Mouse (Mus musculus) embryo, embryonic 11 days (tissue): ENCODE results near the gene Zfp106.

Source experiments
- DNase-seq: peaks from one replicate; pipeline ENCODE4 v3.0.0-alpha.2; 2015

The Zfp106 gene

DNA sequence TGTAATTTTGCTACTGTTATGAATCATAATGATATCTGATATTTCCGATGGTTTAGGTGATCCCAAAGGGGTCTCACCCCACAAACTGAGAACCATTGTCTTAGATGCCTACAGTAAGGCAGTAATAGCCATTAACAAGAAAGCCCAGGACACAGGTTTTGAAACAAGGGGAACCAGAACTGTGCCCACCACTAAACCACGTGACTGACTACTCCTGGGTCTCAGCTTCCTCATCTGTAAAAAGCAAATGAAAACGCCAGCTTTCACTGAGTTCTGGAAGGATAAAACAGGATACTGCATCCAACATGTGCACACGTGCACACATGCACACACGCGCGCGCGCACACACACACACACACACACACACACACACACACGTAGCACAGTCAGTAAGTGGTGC lies 93.9 kb downstream of the Zfp106 start:
- DNase-seq = no peak

DNA sequence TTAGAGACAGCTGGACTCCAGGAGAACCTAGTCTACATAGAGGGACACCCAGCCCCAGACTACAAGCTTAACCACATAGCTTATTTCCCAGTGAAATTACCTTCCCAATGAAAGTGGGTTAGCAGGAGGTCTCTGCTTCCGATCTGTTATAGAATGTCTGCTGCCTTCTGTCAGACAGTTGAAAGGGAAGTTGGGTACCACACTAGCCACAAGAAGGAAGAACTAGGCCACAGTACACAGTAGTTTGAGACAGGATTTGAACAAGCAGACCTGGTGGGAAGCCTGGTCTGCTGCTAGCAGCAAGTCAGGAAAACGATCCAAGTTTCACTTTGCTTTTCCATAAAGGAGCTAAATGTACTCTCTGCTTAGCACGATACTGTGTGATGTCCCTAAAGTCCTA lies 94.4 kb downstream of the Zfp106 start:
- DNase-seq = no peak

- no peak for DNase-seq
These were observed 95.6 kb downstream of the Zfp106 start for GRCm38 (mm10) chr2:120468011-120468410.

GRCm38 (mm10) chr2:120465397-120465785 lies 98.3 kb downstream of the Zfp106 start:
- DNase-seq = no peak

GRCm38 (mm10) chr2:120464732-120465396 lies 98.8 kb downstream of the Zfp106 start:
- DNase-seq = no peak

GRCm38 (mm10) chr2:120464091-120464490 lies 99.6 kb downstream of the Zfp106 start:
- no peak for DNase-seq

GRCm38 (mm10) chr2:120463328-120463727 lies 100.3 kb downstream of the Zfp106 start:
- no peak for DNase-seq

DNA sequence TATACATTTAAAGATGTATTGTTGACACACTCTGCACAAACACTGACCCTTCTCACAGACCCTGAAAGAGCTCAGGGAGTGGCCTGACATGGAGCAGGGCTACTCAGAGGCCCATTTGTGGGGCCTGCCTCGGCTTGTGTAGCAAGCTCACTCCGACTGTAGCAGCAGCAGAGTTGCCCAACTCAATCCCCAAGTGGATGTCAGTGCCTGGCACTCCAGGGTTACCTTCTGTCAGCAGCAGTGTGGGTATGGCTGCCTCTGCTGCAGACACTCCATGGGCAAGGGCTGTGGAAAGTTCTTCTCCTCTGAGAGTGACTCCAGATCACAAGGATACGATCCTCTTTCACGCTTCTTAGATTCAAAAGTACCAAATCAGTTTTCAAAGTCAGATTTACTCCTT lies 103.4 kb downstream of the Zfp106 start:
- DNase-seq = no peak
